Mouse (Mus musculus): Measurements from ENCODE around the gene Nfib.

The Nfib gene

GRCm38 (mm10) chr4:82690267-82690666 is 15.3 kb downstream of the Nfib start:
- no peak for DNase-seq (ENCODE audit: low read depth)

GRCm38 (mm10) chr4:82686037-82686436 is 19.5 kb downstream of the Nfib start:
- DNase-seq (ENCODE audit: low read depth) = no peak

GRCm38 (mm10) chr4:82684088-82684715 is 21.3 kb downstream of the Nfib start:
- no peak for DNase-seq (ENCODE audit: low read depth)

- no peak for DNase-seq (ENCODE audit: low read depth)
These were observed 22.0 kb downstream of the Nfib start for GRCm38 (mm10) chr4:82683583-82683982.

DNA sequence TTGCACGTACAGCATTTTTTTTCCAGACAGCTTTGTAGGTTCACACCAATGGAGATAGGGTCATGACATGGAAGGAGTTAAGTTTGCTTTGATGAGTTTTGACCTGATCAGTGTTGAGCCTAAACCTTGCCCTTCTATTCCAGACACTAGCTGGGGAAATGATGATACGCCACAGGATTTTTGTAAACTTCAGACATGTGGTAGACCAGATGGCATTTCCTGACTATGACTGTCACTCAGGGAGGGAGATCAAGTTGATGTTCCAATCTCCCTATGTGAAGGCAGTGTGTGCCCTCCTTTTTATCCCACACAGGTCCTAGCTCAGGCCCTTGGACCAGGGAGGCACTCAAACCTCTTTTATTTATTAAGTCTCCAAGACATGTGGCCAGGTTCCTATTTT is 29.4 kb downstream of the Nfib start:
- no peak for DNase-seq (ENCODE audit: low read depth)

DNA sequence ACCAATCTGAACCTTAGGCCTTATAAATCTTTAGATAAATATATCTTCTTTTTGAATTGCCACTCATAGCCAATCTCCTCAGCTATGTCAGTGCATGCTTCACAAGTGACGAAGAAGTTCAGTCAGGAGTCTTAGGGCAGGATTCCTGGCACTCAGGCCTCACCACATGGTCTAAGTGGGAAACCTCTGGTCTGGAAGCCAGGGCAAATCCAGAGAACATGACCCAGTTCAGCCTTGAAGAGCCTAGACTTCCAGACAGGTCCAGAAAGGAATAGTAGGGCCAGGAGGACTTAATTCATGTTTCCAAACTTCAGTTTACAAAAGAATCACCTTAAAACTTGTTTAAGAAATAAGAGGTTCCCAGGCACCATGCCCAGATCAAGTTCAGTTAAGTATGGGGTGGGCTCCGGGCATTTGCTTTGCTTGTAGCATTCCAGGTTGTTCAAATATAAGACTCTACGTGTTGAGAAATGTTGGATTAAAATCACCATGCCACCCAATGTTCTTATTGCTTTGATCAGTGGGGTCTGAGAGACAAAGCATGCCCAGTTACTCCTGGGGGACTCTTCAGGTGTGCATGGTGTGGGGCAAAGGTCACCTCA is 38.2 kb downstream of the Nfib start:
- no peak for DNase-seq (ENCODE audit: low read depth)

DNA sequence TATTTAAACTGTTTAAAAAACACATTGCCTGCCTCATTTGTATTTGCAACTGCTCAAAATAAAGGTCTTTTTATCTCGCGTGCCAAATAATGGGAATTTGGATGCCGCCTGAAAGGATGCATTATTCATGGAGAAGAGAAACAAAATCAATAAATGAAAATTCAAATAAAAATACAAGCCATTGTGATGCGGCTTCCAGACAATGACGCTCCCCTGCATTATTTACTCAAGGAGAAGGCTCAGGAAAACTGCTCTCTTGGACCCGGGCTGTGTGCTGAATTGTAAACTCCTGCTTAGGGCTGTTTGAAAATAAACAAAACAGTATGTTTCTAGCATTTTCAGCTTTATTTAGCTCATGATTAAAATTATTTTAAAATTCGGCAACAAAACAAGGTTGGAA is 41.1 kb downstream of the Nfib start:
- no peak for DNase-seq (ENCODE audit: low read depth)

- no peak for DNase-seq (ENCODE audit: low read depth)
These were observed 41.7 kb downstream of the Nfib start for GRCm38 (mm10) chr4:82663749-82664381.

DNA sequence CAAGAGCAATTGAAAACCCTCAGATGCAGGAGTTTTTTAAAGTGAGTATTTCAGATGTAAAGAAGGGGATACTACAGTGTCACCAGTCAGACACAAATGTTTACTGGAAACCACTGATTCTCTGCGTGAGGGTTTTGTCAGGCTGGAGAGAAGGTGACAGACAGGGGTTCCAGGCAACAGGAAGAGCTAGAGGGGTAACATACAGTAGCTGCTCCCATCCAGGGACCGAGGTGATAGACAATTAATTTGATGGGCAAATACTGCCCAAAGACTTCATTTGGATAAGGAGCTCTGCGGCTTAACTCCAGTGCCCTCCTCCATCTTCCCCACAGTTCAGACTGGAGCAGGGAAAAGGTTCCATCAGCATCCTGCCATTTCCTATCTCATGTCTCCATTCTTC is 42.9 kb downstream of the Nfib start:
- no peak for DNase-seq (ENCODE audit: low read depth)

DNA sequence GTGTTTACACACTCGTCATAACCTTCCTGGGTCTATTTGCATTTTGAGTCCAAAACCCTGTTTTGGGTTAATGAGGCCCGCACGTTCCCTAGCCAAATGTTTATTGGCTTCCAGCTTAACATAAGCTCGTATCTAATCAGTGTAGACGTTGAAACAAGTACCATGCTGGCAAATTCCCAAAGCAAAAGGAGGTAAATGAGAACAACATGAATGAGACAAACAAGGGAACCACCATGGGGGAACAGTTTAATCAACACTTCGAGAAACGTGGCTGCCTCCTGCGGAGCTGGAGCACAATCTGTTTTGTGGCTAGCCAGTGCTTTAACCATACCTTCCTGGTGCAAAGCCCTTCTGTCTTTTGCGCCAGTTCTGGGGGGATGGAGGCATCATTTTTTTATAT is 43.3 kb downstream of the Nfib start:
- DNase-seq (ENCODE audit: low read depth) = no peak

DNA sequence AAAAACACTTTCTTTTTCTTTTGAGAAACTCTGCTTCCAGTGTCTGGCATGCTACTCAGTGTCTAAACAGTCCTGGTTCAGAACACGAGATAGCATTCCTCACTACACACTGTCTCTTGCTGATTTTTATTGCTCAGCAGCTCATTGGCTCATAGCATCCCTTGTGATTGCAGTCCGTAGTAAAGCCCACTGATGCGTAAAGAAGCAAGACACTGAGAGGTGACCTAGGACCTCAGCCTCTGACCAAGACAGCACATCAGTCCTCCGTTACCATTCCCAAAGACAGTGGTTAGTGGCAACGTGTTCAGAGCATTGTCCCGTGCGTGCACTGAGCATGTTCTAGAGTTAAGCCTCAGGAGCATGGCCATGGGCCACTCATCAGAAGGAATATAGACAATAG is 44.3 kb downstream of the Nfib start:
- DNase-seq (ENCODE audit: low read depth) = no peak

DNA sequence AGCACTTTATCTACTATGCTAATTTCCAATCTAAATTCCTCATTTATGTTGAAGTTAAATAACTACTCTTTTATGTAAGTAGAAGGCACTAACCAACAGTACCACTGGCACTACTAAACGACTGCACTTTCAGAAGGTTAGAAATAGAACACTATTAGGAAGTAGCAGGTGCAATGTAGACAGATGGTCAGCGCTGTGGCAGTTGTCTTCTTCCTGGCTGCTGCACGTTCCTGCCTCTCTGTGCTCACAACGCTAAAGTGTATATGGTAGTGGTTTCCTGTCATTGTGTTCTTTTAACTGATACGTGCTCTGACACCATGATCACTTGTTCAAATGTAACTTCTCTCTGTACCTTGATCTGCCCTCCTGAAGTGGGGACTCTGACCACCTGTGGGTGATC is 59.9 kb downstream of the Nfib start:
- DNase-seq (ENCODE audit: low read depth) = no peak

- DNase-seq (ENCODE audit: low read depth) = no peak
These were observed 60.8 kb downstream of the Nfib start for GRCm38 (mm10) chr4:82644797-82645196.

DNA sequence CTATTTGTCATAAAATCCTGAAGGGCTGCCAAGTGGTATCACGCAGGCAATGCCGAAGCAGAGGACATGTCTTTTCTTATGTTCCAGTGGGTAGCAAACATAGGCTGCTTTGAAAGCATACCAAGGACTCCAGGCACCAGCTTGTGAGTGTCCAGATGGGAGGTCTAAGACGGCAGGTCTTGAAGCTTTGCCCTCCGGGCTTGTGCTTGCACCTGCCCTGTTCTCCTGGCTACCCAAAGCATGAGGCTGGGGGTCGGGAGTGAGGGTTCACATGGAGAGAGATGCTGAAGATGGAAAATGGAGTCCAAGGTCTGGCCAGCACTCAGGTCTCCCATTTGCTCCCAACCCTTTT is 61.8 kb downstream of the Nfib start:
- DNase-seq (ENCODE audit: low read depth) = no peak

DNA sequence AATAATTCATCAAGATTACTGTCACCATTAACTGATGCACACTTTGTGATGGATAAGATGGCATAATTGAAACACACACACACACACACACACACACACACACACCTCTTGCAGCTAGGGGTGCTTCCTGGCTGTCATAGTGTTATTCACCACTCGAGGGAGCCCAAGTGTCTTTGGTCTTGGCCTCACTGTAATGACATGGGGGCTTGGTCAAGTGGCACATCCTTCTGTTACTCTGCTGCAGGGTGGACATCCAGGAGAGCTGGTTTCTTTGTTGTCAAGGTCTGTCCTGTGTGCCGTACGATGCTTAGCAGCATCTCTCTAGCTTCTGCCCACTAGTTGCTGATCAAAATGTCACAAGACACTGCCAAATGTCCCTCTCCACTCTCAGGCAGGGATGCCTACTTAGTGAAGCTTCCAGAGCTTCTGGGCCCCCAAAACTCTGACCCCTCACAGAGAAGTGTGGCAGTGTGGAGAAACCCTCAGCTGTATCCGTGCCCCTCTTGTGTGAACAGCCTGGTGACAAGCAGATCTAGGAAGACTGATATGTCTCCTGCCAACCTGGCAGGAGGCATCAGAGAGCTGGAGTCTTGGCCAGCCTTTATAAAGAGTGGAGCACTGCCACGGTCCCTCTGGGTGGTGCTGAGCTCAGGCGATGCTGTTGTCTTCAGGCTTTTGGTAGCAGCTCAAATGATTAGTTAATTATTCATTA is 62.4 kb downstream of the Nfib start:
- DNase-seq (ENCODE audit: low read depth) = no peak

GRCm38 (mm10) chr4:82641066-82641680 is 64.4 kb downstream of the Nfib start:
- DNase-seq (ENCODE audit: low read depth) = no peak

GRCm38 (mm10) chr4:82638251-82638650 is 67.3 kb downstream of the Nfib start:
- no peak for DNase-seq (ENCODE audit: low read depth)

DNA sequence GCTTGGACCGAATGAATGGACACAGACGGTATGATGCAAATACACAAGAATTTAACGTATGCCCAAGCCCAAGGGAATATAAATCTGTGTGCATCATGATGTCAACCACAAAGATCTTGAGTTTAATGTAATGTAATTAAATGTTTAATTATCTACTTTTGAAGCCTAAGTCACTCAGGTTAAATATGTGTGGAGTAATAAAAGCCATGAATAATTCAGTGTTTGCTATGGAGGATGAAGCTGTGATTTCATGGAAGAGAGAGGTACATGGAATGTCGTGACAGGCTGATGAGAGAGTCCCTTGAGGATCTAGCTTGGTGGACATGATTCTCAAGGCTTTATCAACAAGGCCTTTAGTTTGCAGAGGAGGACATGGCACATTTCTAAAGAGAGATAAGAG is 67.9 kb downstream of the Nfib start:
- DNase-seq (ENCODE audit: low read depth) = no peak

DNA sequence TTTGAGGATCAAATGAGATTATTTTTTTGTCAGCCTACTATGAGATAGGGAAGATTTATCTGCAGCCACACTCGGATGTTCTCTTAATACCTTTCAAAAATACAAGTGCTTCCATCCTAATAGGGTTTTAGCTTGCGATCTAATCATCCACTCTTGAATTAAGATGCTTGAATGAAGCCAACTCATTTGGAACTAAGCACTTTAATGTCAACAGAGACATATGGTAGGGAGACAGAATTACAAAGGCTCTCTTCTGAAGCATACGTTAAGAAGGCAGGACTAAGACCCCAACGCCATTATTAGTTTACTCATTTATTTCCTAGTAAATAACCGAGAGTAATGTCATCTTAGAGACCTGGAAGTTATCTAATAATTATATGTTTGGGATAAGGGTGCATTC is 68.9 kb downstream of the Nfib start:
- no peak for DNase-seq (ENCODE audit: low read depth)

DNA sequence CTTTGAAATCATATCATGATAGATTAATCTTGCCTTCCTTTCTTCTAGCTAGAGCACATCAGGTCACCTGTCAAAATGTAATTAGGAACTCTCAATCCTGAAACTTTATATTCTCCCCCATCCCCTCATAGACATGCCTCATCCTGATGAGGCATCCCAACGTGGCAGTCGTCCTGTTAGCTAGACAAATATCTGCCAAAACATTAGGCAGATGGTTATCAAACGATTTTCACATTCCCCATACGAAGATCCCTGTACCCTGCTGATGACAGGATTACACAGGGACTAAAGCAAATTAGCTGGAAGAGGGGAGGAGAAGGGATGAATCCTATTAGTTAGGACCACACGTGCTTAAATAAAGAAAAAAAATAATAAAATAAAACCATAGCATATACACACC is 69.7 kb downstream of the Nfib start:
- DNase-seq (ENCODE audit: low read depth) = no peak

- no peak for DNase-seq (ENCODE audit: low read depth)
These were observed 70.4 kb downstream of the Nfib start for GRCm38 (mm10) chr4:82635118-82635517.

DNA sequence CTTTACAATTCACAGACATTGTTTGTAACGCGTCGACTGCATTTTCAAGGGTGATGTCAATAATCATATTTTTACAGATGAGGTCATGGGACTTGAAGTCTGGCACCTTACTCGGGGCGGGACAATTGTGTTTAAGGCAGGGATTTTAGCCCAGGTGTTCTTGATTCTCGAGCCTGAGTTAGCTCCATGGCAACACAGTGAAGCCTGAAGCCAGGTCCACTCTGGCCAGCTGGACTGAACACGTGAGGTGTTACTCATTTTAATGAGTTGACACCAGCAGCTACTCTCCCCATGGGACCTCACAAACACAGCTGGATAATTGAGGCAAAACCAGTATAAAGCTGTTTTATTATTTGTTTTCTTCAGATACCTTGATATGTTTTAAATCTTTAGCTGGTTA is 71.2 kb downstream of the Nfib start:
- no peak for DNase-seq (ENCODE audit: low read depth)
